Mouse (Mus musculus) embryonic fibroblast, embryonic 13.5 days (primary cell): ENCODE results near the gene Sidt1. TPM values are rescaled to one million over a fixed set of nuclear protein-coding genes. Genes with fewer than 3 reads are reported as not detected.
"Not testable (repeated sequence)": the region's sequence is repeated elsewhere in the genome, so short reads cannot be mapped to it uniquely, and the experiment has no call there.

Experiments used
- H3K27ac ChIP-seq: 2 replicates; pipeline ENCODE4 v1.5.1; 2012; ENCODE audit warnings: low read length, control low read depth, inconsistent platforms; ENCODE audit not compliant: insufficient read depth
- H3K4me1 ChIP-seq: 2 replicates; pipeline ENCODE4 v1.6.1; 2011; ENCODE audit warnings: low read length; ENCODE audit not compliant: control insufficient read depth, insufficient read depth
- H3K4me3 ChIP-seq: 2 replicates; pipeline ENCODE4 v1.5.1; 2011; ENCODE audit warnings: mild to moderate bottlenecking, control low read depth, low read length; ENCODE audit not compliant: insufficient read depth
- CTCF ChIP-seq: IDR thresholded peaks from 2 replicates; pipeline ENCODE4 v1.5.1; 2011; ENCODE audit warnings: mild to moderate bottlenecking, control low read depth, low read length, moderate library complexity, borderline replicate concordance; ENCODE audit not compliant: insufficient read depth
- POLR2A ChIP-seq: IDR thresholded peaks from 2 replicates; pipeline ENCODE4 v1.6.1; 2011; ENCODE audit warnings: low read depth, mild to moderate bottlenecking, control low read depth, low read length, moderate library complexity
- polyA plus RNA-seq: library from polyadenylated mRNA; stranded (reverse); fragments of >200 nt; gene quantifications from 2 replicates; pipeline ENCODE4 v1.2.4, GENCODE M21; 2011; ENCODE audit warnings: low read depth; ENCODE audit not compliant: missing spikeins, insufficient read length

The Sidt1 gene
- polyA plus RNA-seq, 1 experiment, result not detected

DNA sequence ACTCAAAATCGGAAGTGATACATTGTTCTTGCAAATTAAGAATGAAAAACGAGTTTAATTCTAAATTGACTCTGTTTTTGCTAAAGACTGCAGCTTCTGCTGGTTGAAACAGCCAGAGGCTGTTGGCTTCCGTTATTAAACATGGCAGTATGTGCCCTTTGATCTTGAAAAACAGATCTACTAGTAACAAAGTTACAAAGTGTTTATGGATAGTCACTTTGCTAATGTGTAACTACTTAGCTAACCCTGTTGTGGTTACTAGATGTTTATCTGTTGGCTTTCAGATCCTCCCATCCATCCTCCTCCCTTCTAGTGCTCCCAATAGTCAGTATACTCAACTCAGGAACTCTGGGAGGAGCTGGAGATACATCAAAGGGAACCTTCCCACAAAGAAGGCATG is 27.4 kb downstream of the Sidt1 start:
- TF ChIP-seq CTCF, result no peak
- no peaks in the 10 kb centered on the region for H3K4me1 ChIP-seq
- no peak overlapping the region for H3K27ac ChIP-seq
- H3K4me3 ChIP-seq, result no peak overlapping the region

DNA sequence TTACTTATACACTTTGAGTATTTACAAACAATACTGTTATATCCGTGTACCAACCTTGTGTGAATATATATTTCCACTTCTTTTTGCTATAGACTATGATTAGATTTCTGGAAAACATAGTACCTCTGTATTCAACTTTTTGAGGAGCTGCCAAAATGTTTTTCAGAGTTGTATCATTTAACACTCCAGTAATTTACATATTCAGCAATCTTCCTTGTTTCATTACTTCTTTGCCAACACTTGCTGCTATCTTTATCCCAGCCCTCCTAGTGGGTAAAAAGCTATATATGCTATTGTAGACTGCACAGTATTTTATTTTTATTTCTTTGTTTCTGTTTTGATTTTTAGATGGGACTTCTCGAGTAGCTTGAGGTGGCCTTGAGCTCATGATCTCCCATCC is 29.2 kb downstream of the Sidt1 start:
- Histone ChIP-seq H3K27ac (no peak overlapping the region), H3K4me1 (no peaks in the 10 kb centered on the region), H3K4me3 (no peak overlapping the region)
- no peak for TF ChIP-seq POLR2A

DNA sequence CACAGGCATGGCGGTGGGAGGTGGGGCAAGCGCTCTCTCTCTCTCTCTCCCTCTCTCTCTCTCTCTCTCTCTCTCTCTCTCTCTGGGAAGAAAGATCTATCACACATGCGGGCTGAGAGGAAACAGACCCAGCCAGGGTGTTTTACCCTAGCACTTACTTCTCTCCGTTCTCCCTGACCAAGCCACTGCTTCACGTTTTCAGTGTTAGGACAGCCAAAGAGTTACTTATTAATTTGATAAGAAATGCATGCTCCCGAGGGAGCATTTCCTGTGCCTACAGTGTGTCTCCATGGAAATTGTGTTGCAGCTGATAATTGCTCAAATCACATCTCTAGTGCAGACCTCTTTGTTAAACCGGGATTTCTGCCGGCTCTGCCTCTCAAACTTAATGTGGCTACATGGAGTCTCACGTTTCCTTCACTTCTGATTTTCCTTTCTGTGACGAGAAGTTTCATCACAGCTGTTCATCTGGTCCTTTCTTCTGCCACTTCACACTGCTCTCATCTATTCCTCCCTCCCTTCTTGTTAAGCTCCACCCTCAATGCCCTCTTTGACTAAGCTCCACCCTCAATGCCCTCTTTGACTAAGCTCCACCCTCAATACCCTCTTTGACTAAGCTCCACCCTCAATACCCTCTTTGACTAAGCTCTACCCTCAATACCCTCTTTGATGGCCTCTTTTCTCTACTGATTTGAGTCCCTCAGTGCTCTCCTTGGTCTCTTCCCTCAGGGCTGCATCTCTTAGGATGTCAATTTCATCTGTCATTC is 30.7 kb downstream of the Sidt1 start:
- no peaks in the 10 kb centered on the region for H3K4me1 ChIP-seq
- H3K4me3 ChIP-seq, result no peak overlapping the region
- TF ChIP-seq CTCF, result no peak
- no peak overlapping the region for H3K27ac ChIP-seq

DNA sequence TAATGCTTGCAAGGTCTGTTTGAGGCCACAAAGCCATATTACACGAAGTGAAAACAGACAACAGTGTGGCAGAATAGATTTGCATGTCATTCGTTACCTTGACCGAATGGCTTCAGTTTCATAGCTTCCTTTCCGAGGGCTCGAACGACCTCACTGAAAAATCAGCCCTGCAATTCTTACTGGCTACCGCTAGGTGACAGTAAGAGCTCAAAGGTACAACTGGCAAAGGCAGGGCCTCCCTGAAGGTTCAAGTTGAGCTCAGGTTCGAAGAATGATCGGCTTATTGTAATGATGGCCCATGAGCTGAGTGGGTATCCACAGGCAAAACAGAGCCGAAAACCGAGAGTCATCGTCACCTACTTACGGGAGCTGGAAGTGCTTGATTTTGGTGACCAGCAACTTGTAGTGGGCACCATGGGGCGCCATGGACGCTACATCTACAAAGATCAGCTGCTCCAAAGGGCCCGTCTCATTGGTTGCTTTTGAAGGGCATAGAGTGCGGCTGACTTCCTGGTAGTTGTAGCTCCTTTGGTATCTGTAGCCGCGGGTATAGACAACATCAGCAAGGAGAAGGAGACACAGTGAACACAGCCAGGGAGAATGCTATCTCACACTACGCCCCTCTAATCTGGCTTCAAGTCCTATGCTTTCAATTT is 33.4 kb downstream of the Sidt1 start:
- TF ChIP-seq POLR2A (no peak), CTCF (no peak)
- Histone ChIP-seq H3K4me1 (no peaks in the 10 kb centered on the region), H3K4me3 (no peak overlapping the region), H3K27ac (no peak overlapping the region)

DNA sequence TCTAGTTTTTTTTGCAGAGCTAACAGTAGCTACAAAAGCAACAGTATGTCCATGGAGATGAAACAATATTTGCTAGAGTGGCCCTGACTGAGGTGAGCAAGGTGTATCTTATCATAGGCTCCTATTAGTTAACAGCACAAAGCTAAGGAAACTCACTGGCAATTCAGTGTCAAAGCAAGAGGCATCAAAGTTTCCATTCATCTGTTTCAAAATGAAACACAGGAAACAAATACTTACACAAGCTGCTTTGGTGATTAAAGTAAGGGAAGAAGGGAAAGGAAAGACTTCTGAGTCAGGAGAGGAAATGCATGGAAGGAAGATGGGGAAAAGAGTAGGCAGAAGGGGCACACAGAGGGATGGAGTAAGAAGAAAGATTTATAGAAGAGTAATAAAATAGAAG is 39.0 kb downstream of the Sidt1 start:
- H3K27ac ChIP-seq, result no peak overlapping the region
- TF ChIP-seq CTCF (no peak), POLR2A (no peak)
- H3K4me3 ChIP-seq, result no peak overlapping the region
- no peaks in the 10 kb centered on the region for H3K4me1 ChIP-seq

DNA sequence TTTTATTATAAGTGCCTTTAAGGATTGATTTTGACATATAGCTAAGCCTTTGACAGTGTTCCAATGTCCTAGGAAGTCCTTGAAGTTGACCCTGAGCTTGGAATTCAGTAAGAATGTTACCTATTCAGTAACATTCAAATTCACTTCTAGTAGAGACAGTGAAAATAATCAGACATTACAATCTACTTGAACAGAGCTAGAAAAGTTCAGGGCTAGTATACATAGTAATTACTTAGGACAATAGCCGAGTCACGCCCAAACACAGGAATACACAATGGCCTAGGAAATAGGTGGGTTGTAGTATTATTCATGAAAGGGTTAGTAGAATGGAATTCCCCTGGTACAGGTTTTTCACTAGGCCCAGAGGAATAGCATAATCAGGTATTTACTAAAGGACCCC is 40.3 kb downstream of the Sidt1 start:
- not testable (repeated sequence) for H3K27ac ChIP-seq, H3K4me3 ChIP-seq, H3K4me1 ChIP-seq

DNA sequence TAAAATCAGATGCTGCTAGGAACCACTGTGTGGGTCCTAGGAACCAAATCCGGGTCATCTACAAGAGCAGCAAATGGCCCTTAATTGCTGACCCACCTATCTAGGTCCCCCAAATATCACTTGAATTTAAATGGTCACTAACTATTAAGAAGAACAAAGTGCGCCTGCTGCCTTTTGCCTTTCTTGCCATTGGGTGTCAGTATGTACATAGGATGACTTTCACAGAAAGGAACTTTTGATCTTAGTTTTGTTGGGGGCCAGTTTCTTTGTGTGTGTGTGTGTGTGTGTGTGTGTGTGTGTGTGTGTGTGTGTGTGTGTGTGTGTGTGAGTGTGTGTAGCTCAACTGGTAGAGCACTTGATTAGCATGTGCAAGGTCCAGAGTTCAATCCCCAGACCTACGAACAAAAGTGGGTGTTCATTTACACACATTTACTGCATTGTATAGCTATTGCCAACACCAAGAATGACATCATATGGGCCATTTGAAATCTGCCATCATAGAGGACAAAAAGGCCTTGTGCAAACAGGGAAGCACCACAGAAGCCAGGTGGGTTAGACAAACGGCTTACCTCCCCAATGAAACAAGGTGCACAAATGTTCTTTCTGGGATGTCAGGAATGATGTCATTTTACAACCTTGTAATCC is 43.9 kb downstream of the Sidt1 start:
- Histone ChIP-seq H3K4me1 (no peaks in the 10 kb centered on the region), H3K27ac (no peak overlapping the region), H3K4me3 (no peak overlapping the region)
- TF ChIP-seq CTCF, result no peak
- TF ChIP-seq POLR2A, result no peak

DNA sequence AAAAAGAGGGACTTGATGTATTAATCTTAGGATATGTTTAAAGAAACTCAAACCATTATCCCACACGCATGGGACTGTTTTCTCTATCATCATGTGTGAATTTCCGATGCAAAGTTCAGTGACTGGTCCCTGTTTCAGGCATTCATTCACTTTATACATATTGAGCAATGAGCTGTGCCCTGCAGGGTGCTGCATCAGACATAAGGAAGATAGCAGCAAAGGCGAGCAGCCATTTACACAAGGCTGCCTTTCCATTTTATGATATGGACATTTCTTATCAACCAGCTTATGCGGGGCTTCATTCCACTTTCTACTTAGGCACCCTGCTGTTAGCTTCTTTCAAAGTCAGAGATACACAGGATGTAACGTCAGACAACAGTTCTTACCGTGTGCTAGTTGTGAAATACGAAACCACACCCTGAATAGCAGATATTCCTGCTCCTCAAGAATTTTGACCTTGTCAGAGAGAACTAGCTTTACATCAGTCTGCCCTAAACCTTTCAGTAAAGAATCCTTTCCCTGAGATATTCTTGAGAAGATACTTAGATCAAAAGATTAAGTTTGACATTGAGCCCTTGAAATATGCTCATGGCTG is 45.5 kb downstream of the Sidt1 start:
- H3K4me3 ChIP-seq, result no peak overlapping the region
- no peak for TF ChIP-seq POLR2A
- no peak for TF ChIP-seq CTCF
- no peaks in the 10 kb centered on the region for H3K4me1 ChIP-seq
- H3K27ac ChIP-seq, result no peak overlapping the region

DNA sequence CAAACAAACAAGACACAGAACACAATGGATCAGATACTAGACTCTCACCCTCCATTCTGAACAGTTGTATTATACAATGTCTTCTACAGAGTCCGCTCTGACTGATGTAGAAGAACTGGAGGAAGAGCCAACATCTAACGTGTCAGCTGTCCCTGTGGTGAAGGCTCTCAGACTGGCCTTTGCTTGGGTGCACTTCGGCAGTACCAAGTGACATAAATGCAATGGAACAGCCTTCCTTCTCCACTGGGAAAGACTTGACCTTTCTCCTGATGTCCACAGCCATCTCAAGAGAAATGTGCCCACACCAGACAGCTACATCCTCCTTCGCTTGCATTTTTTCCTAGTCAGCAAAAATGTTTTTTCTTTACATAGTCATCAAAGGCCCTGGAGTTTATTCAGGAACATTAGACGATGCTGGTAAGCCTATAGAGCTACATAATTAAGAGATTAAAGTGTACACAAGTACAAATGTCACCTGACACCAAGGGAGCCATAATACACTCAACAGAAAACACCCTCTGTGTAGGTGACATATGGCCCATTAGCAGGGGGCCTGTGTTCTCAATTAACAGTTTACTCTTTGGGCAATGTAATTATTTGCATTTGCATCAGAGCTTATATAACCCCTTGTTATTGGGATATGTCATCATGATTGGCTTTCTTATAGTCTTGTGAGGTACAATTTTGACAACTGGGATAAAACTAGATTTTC is 50.2 kb downstream of the Sidt1 start:
- Histone ChIP-seq H3K4me1 (no peaks in the 10 kb centered on the region), H3K4me3 (no peak overlapping the region), H3K27ac (no peak overlapping the region)
- no peak for TF ChIP-seq POLR2A
- no peak for TF ChIP-seq CTCF

DNA sequence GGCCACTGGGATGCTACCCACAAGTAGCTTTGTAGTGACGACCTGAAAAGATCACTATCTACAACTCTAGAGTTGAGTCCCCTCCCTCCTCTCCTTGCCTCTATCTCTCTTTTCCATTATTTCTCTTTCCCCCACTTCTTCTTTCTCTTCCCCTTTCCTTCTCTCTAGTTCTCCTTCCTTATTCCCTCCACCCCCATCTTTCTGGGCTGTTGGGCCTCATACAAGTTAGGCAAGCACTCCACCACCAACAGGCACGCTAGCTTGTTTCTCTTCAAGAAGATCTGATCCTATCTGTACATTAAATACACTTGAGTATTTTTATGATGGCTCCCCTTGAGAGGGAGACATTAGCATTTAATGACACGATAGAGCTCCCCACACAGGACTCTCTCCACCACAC is 51.0 kb downstream of the Sidt1 start:
- H3K4me1 ChIP-seq, result no peaks in the 10 kb centered on the region
- H3K4me3 ChIP-seq, result no peak overlapping the region
- no peak overlapping the region for H3K27ac ChIP-seq
- TF ChIP-seq POLR2A (no peak), CTCF (no peak)

DNA sequence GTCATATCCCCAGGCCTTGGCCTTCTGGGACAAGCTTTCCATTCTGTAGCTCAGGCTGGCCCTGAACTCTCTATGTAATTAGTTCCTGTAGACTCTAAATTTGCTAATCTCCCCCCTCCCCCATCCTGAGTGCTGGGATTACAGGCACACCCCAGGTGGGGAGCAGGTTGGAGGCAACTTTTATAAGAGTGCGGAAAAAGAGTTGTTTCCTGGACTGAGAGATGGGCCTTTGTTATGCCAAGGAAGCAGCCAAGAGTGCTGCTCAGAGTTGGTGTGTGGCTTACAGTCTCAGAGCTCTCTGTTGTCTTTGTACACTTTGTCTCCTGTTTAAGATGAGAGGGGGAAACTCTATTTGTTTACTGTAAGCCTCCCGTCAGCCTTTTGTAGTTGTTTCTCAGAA is 52.2 kb downstream of the Sidt1 start:
- no peak for TF ChIP-seq POLR2A
- no peak for TF ChIP-seq CTCF
- no peak overlapping the region for H3K27ac ChIP-seq
- H3K4me3 ChIP-seq, result no peak overlapping the region
- H3K4me1 ChIP-seq, result no peaks in the 10 kb centered on the region
